Mouse (Mus musculus): ENCODE measurements around the gene Mtmr2.

- TF ChIP-seq CTCF (IDR thresholded peaks at IDR 0.05; ENCODE audit: low read depth) (no peak), EP300 (IDR thresholded peaks at IDR 0.05; ENCODE audit: low read depth) (no peak)
Measured at GRCm38 (mm10) chr9:13835256-13835655, 87.0 kb downstream of the Mtmr2 start.
